Mouse (Mus musculus) lung, embryonic 14.5 days (tissue): ENCODE measurements around the gene Plagl1. TPM values are rescaled to one million over a fixed set of nuclear protein-coding genes. Genes with fewer than 3 reads are reported as not detected.
A peak's percentile ranks its signal among the peaks of the same experiment; 100 is the strongest.

Source experiments
- ATAC-seq: fragments of 200-750 bp; cut with Nextera tagmentation; 2 replicates; pipeline ENCODE4 v1.8.0; 2017; ENCODE audit warnings: mild to moderate bottlenecking, moderate TSS enrichment, moderate library complexity; ENCODE audit not compliant: insufficient read depth
- DNase-seq: peaks from one replicate; pipeline ENCODE4 v3.0.0-alpha.2; 2015
- H3K27ac ChIP-seq: fragments of 300-500 bp; sonication (generic); 2 replicates; pipeline ENCODE4 v1.5.1; 2014; ENCODE audit warnings: low read depth, mild to moderate bottlenecking, moderate library complexity
- H3K27me3 ChIP-seq: fragments of 300-500 bp; sonication (generic); 2 replicates; pipeline ENCODE4 v1.6.1; 2014; ENCODE audit warnings: low read length, control low read depth; ENCODE audit not compliant: insufficient read depth
- H3K36me3 ChIP-seq: fragments of 300-500 bp; sonication (generic); 2 replicates; pipeline ENCODE4 v1.6.1; 2014; ENCODE audit warnings: control low read depth; ENCODE audit not compliant: insufficient read depth
- H3K4me1 ChIP-seq: fragments of 300-500 bp; sonication (generic); 2 replicates; pipeline ENCODE4 v1.6.1; 2014; ENCODE audit warnings: antibody characterized with exemption, control low read depth; ENCODE audit not compliant: insufficient read depth
- H3K4me2 ChIP-seq: fragments of 300-500 bp; sonication (generic); 2 replicates; pipeline ENCODE4 v1.6.1; 2014; ENCODE audit warnings: mild to moderate bottlenecking
- H3K4me3 ChIP-seq: fragments of 300-500 bp; sonication (generic); 2 replicates; pipeline ENCODE4 v1.5.1; 2014; ENCODE audit warnings: low read depth, low read length
- H3K9ac ChIP-seq: fragments of 300-500 bp; sonication (generic); 2 replicates; pipeline ENCODE4 v1.6.1; 2014
- H3K9me3 ChIP-seq: fragments of 300-500 bp; sonication (generic); 2 replicates; pipeline ENCODE4 v1.6.1; 2016; ENCODE audit warnings: low read depth, low read length, control low read depth
- CTCF ChIP-seq: IDR thresholded peaks from 2 replicates; pipeline ENCODE4 v1.5.1; 2016; ENCODE audit warnings: antibody characterized with exemption, low read depth
- WGBS: fragments of 180-500 bp; shearing (Covaris S2); extraction: QIAGEN DNeasy Blood & Tissue Kit; methylation state at CpG from one replicate; pipeline ENCODE4 v1.1.7; 2014; 5-methylcytosine and 5-hydroxymethylcytosine counted together
- polyA plus RNA-seq: library from polyadenylated mRNA; unstranded; fragments of >200 nt; fragmentation: Nextera tagmentation; extraction: Ambion mirVana; gene quantifications from 2 replicates; pipeline ENCODE4 v1.2.1, GENCODE M21; 2014

Gene Plagl1
- polyA plus RNA-seq, 1 experiment from 2014 or later = 206 TPM

DNA sequence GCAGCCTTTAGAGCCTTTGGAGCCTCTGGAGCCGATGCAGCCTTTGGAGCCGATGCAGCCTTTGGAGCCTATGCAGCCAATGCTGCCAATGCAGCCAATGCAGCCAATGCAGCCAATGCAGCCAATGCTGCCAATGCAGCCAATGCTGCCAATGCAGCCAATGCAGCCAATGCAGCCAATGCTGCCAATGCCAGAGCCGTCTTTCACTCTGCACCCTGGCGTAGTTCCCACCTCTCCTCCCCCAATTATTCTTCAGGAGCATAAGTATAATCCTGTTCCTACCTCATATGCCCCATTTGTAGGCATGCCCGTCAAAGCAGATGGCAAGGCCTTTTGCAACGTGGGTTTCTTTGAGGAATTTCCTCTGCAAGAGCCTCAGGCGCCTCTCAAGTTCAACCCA lies 67.6 kb downstream of the Plagl1 start:
- WGBS = 89% methylated on average over 7 of the region's 7 CpGs
- H3K27me3 ChIP-seq = no peaks in the 10 kb centered on the region
- H3K36me3 ChIP-seq = peaks cover 41% of the 10 kb centered on the region
- no peak overlapping the region for H3K27ac ChIP-seq
- no peak overlapping the region for H3K4me3 ChIP-seq
- no peaks in the 10 kb centered on the region for H3K9me3 ChIP-seq
- no peak overlapping the region for H3K9ac ChIP-seq
- ATAC-seq (no peak), DNase-seq (no peak)
- no peak overlapping the region for H3K4me2 ChIP-seq
- no peaks in the 10 kb centered on the region for H3K4me1 ChIP-seq
- no peak for TF ChIP-seq CTCF

- DNase-seq = no peak
- no peak for TF ChIP-seq CTCF
These were observed 73.5 kb downstream of the Plagl1 start for GRCm38 (mm10) chr10:13133850-13134249.

GRCm38 (mm10) chr10:13135276-13135675 lies 75.0 kb downstream of the Plagl1 start:
- ATAC-seq (no peak), DNase-seq (no peak)
- Histone ChIP-seq H3K9me3 (no peaks in the 10 kb centered on the region), H3K4me2 (no peak overlapping the region), H3K9ac (no peak overlapping the region), H3K4me3 (no peak overlapping the region), H3K4me1 (no peaks in the 10 kb centered on the region), H3K36me3 (no peaks in the 10 kb centered on the region), H3K27ac (no peak overlapping the region), H3K27me3 (no peaks in the 10 kb centered on the region)
- 90% methylated on average over 7 of the region's 7 CpGs for WGBS
- no peak for TF ChIP-seq CTCF

More at GRCm38 (mm10) chr10:13133850-13134249, 73.5 kb downstream of the Plagl1 start:
- 86% methylated on average over 4 of the region's 4 CpGs for WGBS
- Histone ChIP-seq H3K4me1 (no peaks in the 10 kb centered on the region), H3K4me2 (no peak overlapping the region), H3K27ac (no peak overlapping the region), H3K4me3 (no peak overlapping the region), H3K9me3 (no peaks in the 10 kb centered on the region), H3K27me3 (no peaks in the 10 kb centered on the region), H3K36me3 (no peaks in the 10 kb centered on the region; the same call in 1 of the 2 replicates), H3K9ac (no peak overlapping the region)
- ATAC-seq = no peak

GRCm38 (mm10) chr10:13135751-13136150 lies 75.4 kb downstream of the Plagl1 start:
- Histone ChIP-seq H3K4me3 (no peak overlapping the region), H3K9ac (no peak overlapping the region), H3K27ac (no peak overlapping the region), H3K9me3 (no peaks in the 10 kb centered on the region), H3K36me3 (no peaks in the 10 kb centered on the region), H3K27me3 (no peaks in the 10 kb centered on the region), H3K4me1 (no peaks in the 10 kb centered on the region), H3K4me2 (no peak overlapping the region)
- no peak for TF ChIP-seq CTCF
- ATAC-seq (no peak), DNase-seq (no peak)
- 91% methylated on average over 7 of the region's 7 CpGs for WGBS

GRCm38 (mm10) chr10:13137906-13138305 lies 77.6 kb downstream of the Plagl1 start:
- H3K27me3 ChIP-seq = no peaks in the 10 kb centered on the region
- no peaks in the 10 kb centered on the region for H3K4me1 ChIP-seq
- no peak for DNase-seq
- no peak overlapping the region for H3K27ac ChIP-seq
- no peak overlapping the region for H3K9ac ChIP-seq
- H3K36me3 ChIP-seq = no peaks in the 10 kb centered on the region
- TF ChIP-seq CTCF = no peak
- 90% methylated on average over 6 of the region's 6 CpGs for WGBS
- H3K9me3 ChIP-seq = no peaks in the 10 kb centered on the region
- no peak for ATAC-seq
- H3K4me2 ChIP-seq = no peak overlapping the region
- H3K4me3 ChIP-seq = no peak overlapping the region

- WGBS = 51% methylated on average over 2 of the region's 2 CpGs
- no peak overlapping the region for H3K4me2 ChIP-seq
- DNase-seq = no peak
- H3K4me1 ChIP-seq = no peaks in the 10 kb centered on the region
- H3K9me3 ChIP-seq = no peaks in the 10 kb centered on the region
- no peak overlapping the region for H3K4me3 ChIP-seq
- no peaks in the 10 kb centered on the region for H3K36me3 ChIP-seq
- H3K27ac ChIP-seq = no peak overlapping the region
- no peak overlapping the region for H3K9ac ChIP-seq
- no peak for ATAC-seq
- TF ChIP-seq CTCF = no peak
- H3K27me3 ChIP-seq = no peaks in the 10 kb centered on the region
These were observed 80.1 kb downstream of the Plagl1 start for GRCm38 (mm10) chr10:13140434-13140833.

DNA sequence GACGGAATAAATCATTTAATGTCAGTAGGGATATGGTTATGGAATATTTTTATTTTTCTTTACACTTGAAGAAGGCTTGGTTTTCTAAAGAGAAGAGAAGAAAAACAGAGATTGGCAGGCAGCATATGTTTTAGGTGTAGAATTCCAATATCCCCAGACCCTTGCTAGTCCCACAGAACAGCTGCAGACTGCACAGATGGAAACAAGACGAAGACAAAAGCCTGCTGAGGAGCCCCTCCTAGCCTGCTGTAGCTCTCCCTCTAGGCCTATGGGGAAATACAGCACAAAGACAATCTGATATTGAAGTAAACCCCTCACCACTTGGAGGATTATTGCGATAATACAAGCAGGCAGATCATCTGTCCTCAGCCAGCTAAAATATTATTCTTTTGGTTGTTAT lies 90.1 kb downstream of the Plagl1 start:
- Histone ChIP-seq H3K27me3 (no peaks in the 10 kb centered on the region), H3K27ac (no peak overlapping the region), H3K9me3 (no peaks in the 10 kb centered on the region), H3K9ac (no peak overlapping the region), H3K4me1 (no peaks in the 10 kb centered on the region), H3K36me3 (no peaks in the 10 kb centered on the region), H3K4me2 (no peak overlapping the region), H3K4me3 (no peak overlapping the region)
- DNase-seq = no peak
- ATAC-seq = no peak
- 70% methylated on average over 3 of the region's 3 CpGs for WGBS
- TF ChIP-seq CTCF = no peak

GRCm38 (mm10) chr10:13151353-13151752 lies 91.0 kb downstream of the Plagl1 start:
- Histone ChIP-seq H3K27ac (no peak overlapping the region), H3K9ac (no peak overlapping the region), H3K9me3 (no peaks in the 10 kb centered on the region), H3K4me3 (no peak overlapping the region), H3K4me1 (no peaks in the 10 kb centered on the region), H3K4me2 (no peak overlapping the region), H3K27me3 (no peaks in the 10 kb centered on the region), H3K36me3 (no peaks in the 10 kb centered on the region)
- 61% methylated on average over 5 of the region's 5 CpGs for WGBS
- DNase-seq = peak; percentile 65
- TF ChIP-seq CTCF = no peak
- ATAC-seq = peak; percentile 38; the same call in 1 of the 2 replicates
